Mouse (Mus musculus): ENCODE measurements around the gene Vps13a.

Gene Vps13a

DNA sequence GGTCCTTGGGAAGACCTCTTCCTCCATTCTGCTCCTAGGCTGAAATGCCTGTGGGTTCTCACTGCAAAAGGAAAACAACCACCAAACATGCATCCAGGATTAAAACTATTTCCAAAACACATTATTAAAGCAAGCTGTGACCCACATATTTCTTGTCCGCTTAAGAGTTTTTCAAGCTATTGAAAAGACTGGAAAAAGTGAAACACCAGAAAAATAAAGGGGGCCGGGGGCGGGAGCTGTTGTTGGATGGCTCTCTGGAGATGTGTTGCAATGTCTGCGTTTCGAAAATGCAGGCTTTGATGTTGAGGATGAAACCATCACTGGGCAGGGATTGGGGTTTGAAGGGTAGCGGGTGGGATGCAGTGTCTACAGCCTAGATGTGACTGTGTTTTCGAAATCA lies 196.2 kb downstream of the Vps13a start:
- no peak for DNase-seq (ENCODE audit: low read depth, low spot score)

DNA sequence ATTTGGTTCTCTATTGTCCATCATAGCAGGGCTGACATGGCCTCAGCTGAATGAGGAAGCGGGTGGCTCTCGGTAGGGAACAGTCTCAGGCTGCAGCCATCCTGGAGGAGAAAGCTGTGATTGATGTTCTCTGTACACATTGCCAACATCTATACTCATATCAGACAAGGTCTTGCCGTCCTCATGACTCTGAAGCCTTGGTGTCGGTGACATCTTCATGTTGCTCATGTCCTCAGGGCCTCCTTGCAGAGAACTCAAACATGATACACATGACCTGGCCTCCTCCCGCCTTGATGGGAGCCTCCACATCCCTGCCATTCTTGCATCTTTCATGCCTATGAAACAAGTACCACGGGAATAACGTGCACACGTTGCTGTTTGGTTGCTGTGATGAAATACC lies 200.2 kb downstream of the Vps13a start:
- no peak for DNase-seq (ENCODE audit: low read depth, low spot score)

- no peak for DNase-seq (ENCODE audit: low read depth, low spot score)
These were observed 201.0 kb downstream of the Vps13a start for GRCm38 (mm10) chr19:16579656-16580260.

DNA sequence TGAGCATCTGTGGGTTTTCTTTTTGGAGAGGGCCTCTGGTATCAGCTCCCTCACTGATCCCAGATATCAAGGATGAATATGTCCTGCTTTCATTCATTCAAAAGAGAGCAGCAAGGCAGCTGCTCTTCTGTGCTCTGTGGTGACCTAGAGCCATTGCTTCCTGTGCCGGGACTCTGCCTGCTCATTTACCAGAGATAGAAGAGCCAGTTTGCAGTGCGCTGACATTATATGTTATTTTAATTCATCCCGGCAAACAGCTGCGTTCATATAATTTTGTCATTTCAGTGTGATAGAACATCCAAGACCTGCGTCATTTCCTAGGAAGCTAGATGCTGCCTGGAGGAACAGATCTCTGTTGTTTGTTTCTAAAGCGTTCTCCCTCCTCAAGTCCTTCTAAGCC lies 203.9 kb downstream of the Vps13a start:
- no peak for DNase-seq (ENCODE audit: low read depth, low spot score)
